Mouse (Mus musculus): ENCODE results near the gene Fbxw17. TPM values are rescaled to one million over a fixed set of nuclear protein-coding genes. Genes with fewer than 3 reads are reported as not detected.
A peak's percentile ranks its signal among the peaks of the same experiment; 100 is the strongest.

The Fbxw17 gene
- polyA plus RNA-seq, 1 experiment from 2014 or later, result 28.4 TPM

GRCm38 (mm10) chr13:50464621-50465562 lies 47.2 kb downstream of the Fbxw17 start:
- H3K9me3 ChIP-seq, result no peaks in the 10 kb centered on the region
- no peaks in the 10 kb centered on the region for H3K4me1 ChIP-seq
- no peaks in the 10 kb centered on the region for H3K27me3 ChIP-seq
- 29% methylated on average over 27 of the region's 27 CpGs for WGBS
- no peak overlapping the region for H3K27ac ChIP-seq
- H3K9ac ChIP-seq, result no peak overlapping the region
- H3K36me3 ChIP-seq, result no peaks in the 10 kb centered on the region
- ATAC-seq (ENCODE audit: insufficient number of reproducible peaks, low FRiP score, low TSS enrichment, low read depth), result no peak
- H3K4me3 ChIP-seq, result peak overlapping the region; percentile 19
- peak overlapping the region; percentile 37 for H3K4me2 ChIP-seq

DNA sequence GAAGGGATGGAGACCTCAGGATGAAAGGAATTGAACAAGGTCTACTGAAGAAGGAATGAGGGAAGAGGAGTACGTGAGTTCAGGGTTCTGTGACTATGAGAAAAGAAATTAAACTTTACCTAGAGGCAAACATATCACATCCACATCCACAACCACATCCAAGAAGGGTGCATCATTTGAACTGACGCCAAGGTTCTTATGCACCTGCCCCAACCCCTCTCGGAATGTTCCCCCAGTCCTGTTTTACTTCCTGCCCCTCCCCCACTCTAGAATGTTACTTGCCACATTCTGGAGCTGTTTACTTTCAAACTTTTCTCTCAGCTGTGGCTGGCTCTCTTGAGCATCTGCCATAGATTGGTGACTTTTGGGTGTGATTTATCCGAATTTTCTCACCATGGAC lies 49.3 kb downstream of the Fbxw17 start, which contains the start of gene Nutm2:
Gene Nutm2 (plus strand): TSS at position 301 of the 400 bp plus-strand sequence.
- Histone ChIP-seq H3K4me3 (no peak within 1 kb of the TSS), H3K9ac (no peak within 1 kb of the TSS), H3K27ac (no peak within 1 kb of the TSS), H3K9me3 (no peaks in the 10 kb centered on the region), H3K4me1 (no peaks in the 10 kb centered on the region), H3K27me3 (no peaks in the 10 kb centered on the region), H3K36me3 (no peaks in the 10 kb centered on the region), H3K4me2 (no peak within 1 kb of the TSS)
- ATAC-seq (ENCODE audit: insufficient number of reproducible peaks, low FRiP score, low TSS enrichment, low read depth), result no peak
- 76% methylated on average over 4 of the region's 4 CpGs for WGBS

Other genes starting within 250 kb of the Fbxw17 start
- not detected in 2 replicates for gene Gm906, start 167.6 kb upstream of the Fbxw17 start, polyA plus RNA-seq (2015; fragmentation: Nextera tagmentation; extraction: Ambion mirVana)
- not detected in 2 replicates for gene Gm47429, start 26.0 kb downstream of the Fbxw17 start, polyA plus RNA-seq (2015; fragmentation: Nextera tagmentation; extraction: Ambion mirVana)
- gene Nutm2, start 49.4 kb downstream of the Fbxw17 start, polyA plus RNA-seq (2015; fragmentation: Nextera tagmentation; extraction: Ambion mirVana), result not detected in 2 replicates
- not detected in 2 replicates for gene Gm904, start 225.4 kb downstream of the Fbxw17 start, polyA plus RNA-seq (2015; fragmentation: Nextera tagmentation; extraction: Ambion mirVana)

Data from limb, embryonic 15.5 days (tissue).